Mouse (Mus musculus): ENCODE data around the gene Atp5f1. TPM values are rescaled to one million over a fixed set of nuclear protein-coding genes. Genes with fewer than 3 reads are reported as not detected.
"Not testable (repeated sequence)": the region's sequence is repeated elsewhere in the genome, so short reads cannot be mapped to it uniquely, and the experiment has no call there.

Atp5f1 gene
- polyA plus RNA-seq, 1 experiment from 2014 or later = 564 TPM

- 92% methylated on average over 3 of the region's 3 CpGs for WGBS
- Histone ChIP-seq H3K9me3 (replicated peaks) (no peaks in the 10 kb centered on the region), H3K4me1 (no peaks in the 10 kb centered on the region), H3K4me2 (no peak overlapping the region), H3K27ac (no peak overlapping the region), H3K27me3 (no peaks in the 10 kb centered on the region), H3K9ac (no peak overlapping the region), H3K36me3 (ENCODE audit: poor library complexity, severe bottlenecking) (no peaks in the 10 kb centered on the region), H3K4me3 (no peak overlapping the region)
- no peak for ATAC-seq
Measured at GRCm38 (mm10) chr3:105928195-105928569, 31.7 kb downstream of the Atp5f1 start.

- Histone ChIP-seq H3K4me3 (no peak overlapping the region), H3K4me1 (no peaks in the 10 kb centered on the region), H3K9ac (no peak overlapping the region), H3K27ac (no peak overlapping the region), H3K27me3 (no peaks in the 10 kb centered on the region), H3K9me3 (replicated peaks) (no peaks in the 10 kb centered on the region), H3K36me3 (ENCODE audit: poor library complexity, severe bottlenecking) (no peaks in the 10 kb centered on the region), H3K4me2 (no peak overlapping the region)
- WGBS = 87% methylated on average over 7 of the region's 7 CpGs
- no peak for ATAC-seq
Measured at GRCm38 (mm10) chr3:105927561-105928194, 32.2 kb downstream of the Atp5f1 start.

GRCm38 (mm10) chr3:105924616-105925015 lies 35.3 kb downstream of the Atp5f1 start:
- H3K27me3 ChIP-seq = no peaks in the 10 kb centered on the region
- WGBS = 86% methylated on average over 9 of the region's 9 CpGs
- no peak overlapping the region for H3K9ac ChIP-seq
- ATAC-seq = no peak
- H3K4me2 ChIP-seq = no peak overlapping the region
- no peak overlapping the region for H3K4me3 ChIP-seq
- H3K9me3 ChIP-seq (replicated peaks) = no peaks in the 10 kb centered on the region
- no peaks in the 10 kb centered on the region for H3K36me3 ChIP-seq (ENCODE audit: poor library complexity, severe bottlenecking)
- no peaks in the 10 kb centered on the region for H3K4me1 ChIP-seq
- H3K27ac ChIP-seq = no peak overlapping the region

GRCm38 (mm10) chr3:105921959-105922358 lies 37.9 kb downstream of the Atp5f1 start:
- no peak for ATAC-seq
- Histone ChIP-seq H3K4me2 (no peak overlapping the region), H3K27me3 (no peaks in the 10 kb centered on the region), H3K36me3 (ENCODE audit: poor library complexity, severe bottlenecking) (no peaks in the 10 kb centered on the region), H3K9me3 (replicated peaks) (no peaks in the 10 kb centered on the region), H3K4me1 (no peaks in the 10 kb centered on the region), H3K4me3 (no peak overlapping the region), H3K27ac (no peak overlapping the region), H3K9ac (no peak overlapping the region)
- 82% methylated on average over 2 of the region's 2 CpGs for WGBS

GRCm38 (mm10) chr3:105920743-105921142 lies 39.2 kb downstream of the Atp5f1 start:
- H3K4me2 ChIP-seq; H3K4me1 ChIP-seq; H3K9me3 ChIP-seq (replicated peaks); H3K27ac ChIP-seq; H3K27me3 ChIP-seq; ATAC-seq; H3K4me3 ChIP-seq; H3K9ac ChIP-seq; H3K36me3 ChIP-seq (ENCODE audit: poor library complexity, severe bottlenecking): not testable (repeated sequence)

- no peaks in the 10 kb centered on the region for H3K9me3 ChIP-seq (replicated peaks)
- no peak for ATAC-seq
- H3K9ac ChIP-seq = no peak overlapping the region
- WGBS = 83% methylated on average over 3 of the region's 3 CpGs
- no peak overlapping the region for H3K4me2 ChIP-seq
- no peak overlapping the region for H3K4me3 ChIP-seq
- no peaks in the 10 kb centered on the region for H3K27me3 ChIP-seq
- H3K4me1 ChIP-seq = no peaks in the 10 kb centered on the region
- no peaks in the 10 kb centered on the region for H3K36me3 ChIP-seq (ENCODE audit: poor library complexity, severe bottlenecking)
- H3K27ac ChIP-seq = no peak overlapping the region
Measured at GRCm38 (mm10) chr3:105918355-105918745, 41.5 kb downstream of the Atp5f1 start.

- Histone ChIP-seq H3K9ac (no peak overlapping the region), H3K9me3 (replicated peaks) (no peaks in the 10 kb centered on the region), H3K4me2 (no peak overlapping the region), H3K4me3 (no peak overlapping the region), H3K36me3 (ENCODE audit: poor library complexity, severe bottlenecking) (no peaks in the 10 kb centered on the region), H3K27ac (no peak overlapping the region), H3K4me1 (no peaks in the 10 kb centered on the region), H3K27me3 (no peaks in the 10 kb centered on the region)
- no peak for ATAC-seq
- 70% methylated on average over 10 of the region's 10 CpGs for WGBS
Measured at GRCm38 (mm10) chr3:105917656-105918354, 42.1 kb downstream of the Atp5f1 start.

- not testable (repeated sequence) for H3K9ac ChIP-seq; H3K4me2 ChIP-seq; ATAC-seq; H3K36me3 ChIP-seq (ENCODE audit: poor library complexity, severe bottlenecking); H3K27me3 ChIP-seq; H3K27ac ChIP-seq; H3K4me1 ChIP-seq; H3K9me3 ChIP-seq (replicated peaks); H3K4me3 ChIP-seq
Measured at GRCm38 (mm10) chr3:105916455-105916854, 43.4 kb downstream of the Atp5f1 start.

GRCm38 (mm10) chr3:105915281-105915680 lies 44.6 kb downstream of the Atp5f1 start:
- 53% methylated on average over 1 of the region's 1 CpGs for WGBS
- H3K27ac ChIP-seq = no peak overlapping the region
- no peaks in the 10 kb centered on the region for H3K36me3 ChIP-seq (ENCODE audit: poor library complexity, severe bottlenecking)
- no peak overlapping the region for H3K9ac ChIP-seq
- H3K4me1 ChIP-seq = no peaks in the 10 kb centered on the region
- no peak overlapping the region for H3K4me2 ChIP-seq
- ATAC-seq = no peak
- H3K4me3 ChIP-seq = no peak overlapping the region
- H3K9me3 ChIP-seq (replicated peaks) = no peaks in the 10 kb centered on the region
- H3K27me3 ChIP-seq = no peaks in the 10 kb centered on the region

- WGBS = 82% methylated on average over 10 of the region's 10 CpGs
- H3K36me3 ChIP-seq (ENCODE audit: poor library complexity, severe bottlenecking) = no peaks in the 10 kb centered on the region
Measured at GRCm38 (mm10) chr3:105913839-105914681, 45.8 kb downstream of the Atp5f1 start.

GRCm38 (mm10) chr3:105912097-105912880 lies 47.6 kb downstream of the Atp5f1 start:
- no peak overlapping the region for H3K4me2 ChIP-seq
- no peak overlapping the region for H3K27ac ChIP-seq
- peaks cover 4% of the 10 kb centered on the region; the same call in 1 of the 2 replicates for H3K4me1 ChIP-seq
- no peak overlapping the region for H3K9ac ChIP-seq
- H3K9me3 ChIP-seq (replicated peaks) = no peaks in the 10 kb centered on the region
- no peak for ATAC-seq
- no peaks in the 10 kb centered on the region for H3K27me3 ChIP-seq
- H3K36me3 ChIP-seq (ENCODE audit: poor library complexity, severe bottlenecking) = no peaks in the 10 kb centered on the region
- no peak overlapping the region for H3K4me3 ChIP-seq
- WGBS = 84% methylated on average over 9 of the region's 9 CpGs

More at GRCm38 (mm10) chr3:105913839-105914681, 45.8 kb downstream of the Atp5f1 start:
- H3K4me3 ChIP-seq = no peak overlapping the region
- no peaks in the 10 kb centered on the region for H3K9me3 ChIP-seq (replicated peaks)
- no peak for ATAC-seq
- H3K27ac ChIP-seq = no peak overlapping the region
- no peaks in the 10 kb centered on the region for H3K4me1 ChIP-seq
- no peak overlapping the region for H3K9ac ChIP-seq
- no peaks in the 10 kb centered on the region for H3K27me3 ChIP-seq
- H3K4me2 ChIP-seq = no peak overlapping the region

Data from forebrain, embryonic 13.5 days (tissue).